Mouse (Mus musculus) cortical plate, adult 2 months (tissue): ENCODE measurements around the gene Irf4. TPM values are rescaled to one million over a fixed set of nuclear protein-coding genes. Genes with fewer than 3 reads are reported as not detected.

Source experiments
- H3K27ac ChIP-seq: fragments of 200-500 bp; 2 replicates; pipeline ENCODE4 v1.5.1; 2012; ENCODE audit warnings: low read length, control low read depth, inconsistent platforms; ENCODE audit not compliant: insufficient read depth
- H3K4me1 ChIP-seq: fragments of 200-500 bp; 2 replicates; pipeline ENCODE4 v1.6.1; 2011; ENCODE audit warnings: low read length; ENCODE audit not compliant: control insufficient read depth, insufficient read depth
- H3K4me3 ChIP-seq: fragments of 200-500 bp; 2 replicates; pipeline ENCODE4 v1.5.1; 2011; ENCODE audit warnings: mild to moderate bottlenecking, low read length, control low read depth; ENCODE audit not compliant: insufficient read depth
- CTCF ChIP-seq: fragments of 200-500 bp; IDR thresholded peaks from 2 replicates; pipeline ENCODE4 v1.5.1; 2011; ENCODE audit warnings: mild to moderate bottlenecking, control low read depth, low read length; ENCODE audit not compliant: insufficient read depth; ENCODE audit errors: extremely low read depth
- POLR2A ChIP-seq: fragments of 200-500 bp; IDR thresholded peaks from 2 replicates; pipeline ENCODE4 v1.6.1; 2011; ENCODE audit warnings: mild to moderate bottlenecking, low read length, control low read depth; ENCODE audit not compliant: insufficient read depth; ENCODE audit errors: extremely low read depth
- polyA plus RNA-seq: library from polyadenylated mRNA; depleted of rRNA; stranded (reverse); fragments of >200 nt; gene quantifications from 2 replicates; pipeline ENCODE4 v1.2.3, GENCODE M21; 2012

Gene Irf4
- polyA plus RNA-seq, 1 experiment: 0.25 TPM

DNA sequence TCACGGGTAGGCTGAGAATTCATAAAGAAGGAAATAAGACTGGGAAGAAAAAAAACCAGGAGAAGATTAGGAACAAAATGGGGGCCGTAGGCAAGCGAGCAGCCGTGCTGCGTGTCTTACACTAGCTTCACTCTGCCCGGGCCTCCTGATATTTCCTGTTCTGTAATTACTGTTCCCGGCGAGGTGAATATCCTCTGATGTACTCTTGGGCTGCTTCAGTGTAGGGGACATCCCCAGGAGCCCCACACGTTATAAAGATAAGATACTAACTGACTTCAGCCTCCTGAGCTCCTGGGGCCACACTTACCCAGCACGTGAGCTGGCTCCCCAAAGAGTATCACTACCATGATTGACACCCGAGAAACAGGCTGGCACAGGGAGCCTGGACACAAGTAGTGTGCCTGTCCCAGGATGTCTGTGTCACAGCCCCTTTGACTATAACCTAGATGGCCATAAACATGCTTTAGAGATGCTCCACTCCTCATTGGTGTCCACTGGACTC lies 28.7 kb downstream of the Irf4 start:
- Histone ChIP-seq H3K4me3 (no peak overlapping the region), H3K27ac (no peak overlapping the region), H3K4me1 (no peaks in the 10 kb centered on the region)
- TF ChIP-seq POLR2A (no peak), CTCF (no peak)

DNA sequence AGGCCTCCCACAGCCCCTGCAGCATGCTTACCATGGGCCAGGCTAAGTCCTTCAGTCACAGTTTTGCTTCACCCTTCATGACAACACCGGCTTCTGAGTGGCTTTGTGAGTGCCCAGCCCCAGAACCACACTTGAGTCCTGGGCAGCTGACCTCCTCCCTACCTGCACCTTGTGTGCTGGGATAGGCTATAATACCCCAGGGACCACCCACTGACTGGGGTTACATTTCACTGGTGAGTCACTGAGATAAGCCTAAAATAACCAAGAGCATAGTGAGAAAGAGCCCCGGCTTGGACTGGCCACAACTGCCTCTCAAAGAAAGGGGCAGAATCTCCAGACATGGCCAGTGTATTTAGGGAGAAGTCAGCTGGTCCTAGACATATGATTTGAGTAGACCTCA lies 32.9 kb downstream of the Irf4 start:
- H3K27ac ChIP-seq: no peak overlapping the region
- TF ChIP-seq CTCF (no peak), POLR2A (no peak)
- no peak overlapping the region for H3K4me3 ChIP-seq
- peaks cover 2% of the 10 kb centered on the region; the same call in 1 of the 2 replicates for H3K4me1 ChIP-seq

DNA sequence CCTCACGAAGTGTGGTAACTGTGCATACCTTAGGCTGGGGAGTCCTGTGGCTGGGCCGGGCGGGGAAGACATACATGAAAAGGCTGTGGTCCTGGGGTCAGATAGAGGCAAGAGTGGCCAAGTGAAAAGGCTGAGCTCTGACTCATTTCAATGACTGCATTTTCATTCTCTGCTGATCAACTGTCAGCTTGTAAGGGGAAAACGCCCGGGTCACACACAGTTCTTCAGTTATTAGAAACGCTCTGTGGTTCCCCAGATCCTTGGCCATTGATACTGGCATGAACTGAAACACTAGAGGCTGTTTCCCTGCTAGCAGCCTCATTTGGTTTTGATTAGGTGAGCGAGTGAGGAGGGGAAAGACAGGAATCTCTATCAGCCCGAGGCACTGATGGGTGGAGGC lies 33.4 kb downstream of the Irf4 start:
- Histone ChIP-seq H3K4me1 (peaks cover 2% of the 10 kb centered on the region; the same call in 1 of the 2 replicates), H3K27ac (no peak overlapping the region), H3K4me3 (no peak overlapping the region)
- TF ChIP-seq CTCF: no peak
- no peak for TF ChIP-seq POLR2A

DNA sequence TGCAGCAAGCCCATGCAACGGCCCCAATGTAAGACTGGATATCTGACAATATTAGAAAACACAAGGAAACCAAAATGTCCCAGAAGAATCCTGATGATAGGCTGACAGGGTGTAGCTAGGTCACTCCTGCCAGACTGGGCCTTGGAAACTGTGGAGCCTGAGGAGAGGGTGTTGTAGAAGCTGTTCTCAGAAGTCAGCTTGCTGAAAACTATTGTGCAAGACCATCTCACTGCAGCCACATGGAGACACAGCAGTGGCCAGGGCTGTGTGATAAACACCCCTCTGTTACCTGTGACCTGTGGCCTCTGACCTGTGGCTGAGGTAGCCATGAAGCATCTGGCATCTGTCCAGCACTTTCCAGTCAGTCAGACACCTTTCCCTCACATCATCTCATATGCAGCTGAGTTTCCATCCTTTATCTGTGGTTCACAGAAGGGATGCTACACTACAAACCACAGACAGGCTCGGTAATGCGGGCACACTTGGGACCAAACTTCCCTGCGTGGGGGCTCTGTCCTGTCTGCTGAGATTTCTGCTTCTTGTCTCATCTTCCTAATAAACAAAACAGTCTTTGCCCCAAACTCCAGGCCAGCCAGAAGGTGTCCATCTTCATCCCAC lies 36.5 kb downstream of the Irf4 start:
- Histone ChIP-seq H3K4me3 (no peak overlapping the region), H3K27ac (no peak overlapping the region), H3K4me1 (peaks cover 2% of the 10 kb centered on the region; the same call in 1 of the 2 replicates)
- TF ChIP-seq POLR2A: no peak
- no peak for TF ChIP-seq CTCF

DNA sequence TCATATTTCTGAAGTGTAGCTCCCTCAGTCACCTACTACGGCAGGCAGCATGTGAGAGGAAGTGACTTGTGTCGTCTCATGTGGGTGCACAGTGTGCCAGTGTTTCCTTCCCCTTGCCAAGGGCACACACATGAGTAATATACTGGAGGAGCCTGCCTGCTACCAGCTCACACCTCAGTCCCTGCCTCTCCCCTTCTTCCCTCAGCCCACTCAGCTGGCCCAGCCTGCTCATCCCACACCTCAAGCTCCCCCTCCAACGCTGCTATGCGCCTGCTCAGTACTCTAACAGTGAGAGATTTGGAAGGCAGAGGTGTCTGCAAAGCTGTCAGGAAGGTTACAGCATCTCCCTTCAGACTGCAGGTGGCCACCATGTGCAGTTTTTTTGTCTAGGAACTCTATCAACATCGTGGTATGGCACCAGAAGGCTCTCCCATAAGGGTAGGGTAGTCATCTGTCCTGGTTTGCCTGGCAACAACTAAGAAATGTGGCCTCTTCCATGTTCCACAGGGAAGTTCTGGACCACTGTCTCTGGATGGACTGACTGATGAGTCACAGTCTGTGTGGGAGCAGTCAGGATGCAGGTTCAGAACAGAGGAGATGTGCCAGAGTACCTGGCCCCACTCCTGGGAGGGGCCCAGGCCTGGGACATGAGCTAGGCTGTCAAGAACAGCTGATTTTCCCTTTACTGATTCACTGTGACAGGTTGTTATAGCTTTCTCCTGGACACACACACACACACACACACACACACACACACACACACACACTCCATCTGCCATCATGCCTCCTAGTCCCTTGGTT lies 37.4 kb downstream of the Irf4 start:
- H3K4me1 ChIP-seq: peaks cover 2% of the 10 kb centered on the region; the same call in 1 of the 2 replicates
- no peak overlapping the region for H3K4me3 ChIP-seq
- peak overlapping the region; percentile 11; the same call in 1 of the 2 replicates for H3K27ac ChIP-seq
- TF ChIP-seq CTCF (no peak), POLR2A (no peak)

DNA sequence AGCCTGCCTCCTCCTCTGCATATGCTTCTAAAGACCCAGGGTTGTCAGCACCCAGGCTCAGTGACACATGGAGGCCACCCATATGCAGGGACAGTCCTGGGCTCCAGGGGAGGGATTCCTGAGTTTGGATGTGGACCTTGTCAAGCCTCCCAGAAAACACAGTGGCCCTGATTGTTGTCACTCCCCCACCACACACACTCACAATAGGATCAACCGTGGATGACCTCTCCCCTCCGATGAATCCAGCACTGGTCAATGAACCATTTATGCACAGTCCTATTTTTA lies 38.0 kb downstream of the Irf4 start:
- peaks cover 2% of the 10 kb centered on the region; the same call in 1 of the 2 replicates for H3K4me1 ChIP-seq
- no peak overlapping the region for H3K4me3 ChIP-seq
- peak overlapping the region; percentile 11; the same call in 1 of the 2 replicates for H3K27ac ChIP-seq
- TF ChIP-seq POLR2A (no peak), CTCF (no peak)

DNA sequence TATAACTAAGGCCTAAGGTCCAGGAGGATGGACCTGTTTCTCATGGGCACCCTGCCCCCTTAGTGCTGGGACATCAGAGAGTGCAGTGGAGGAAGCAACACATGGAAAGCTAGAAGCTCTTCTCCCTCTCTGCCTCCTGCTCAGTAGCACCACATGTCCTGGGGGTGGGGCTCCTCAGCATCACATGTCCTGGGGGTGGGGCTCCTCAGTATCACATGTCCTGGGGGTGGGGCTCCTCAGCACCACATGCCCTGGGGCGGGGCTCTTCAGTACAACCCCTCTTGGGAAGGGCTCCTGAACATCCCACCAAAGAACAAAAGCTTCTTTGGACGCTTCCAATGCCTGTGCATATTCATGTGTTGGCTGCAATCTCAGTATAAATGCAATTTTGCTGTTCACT lies 38.5 kb downstream of the Irf4 start:
- H3K4me3 ChIP-seq: no peak overlapping the region
- no peak overlapping the region for H3K27ac ChIP-seq
- no peak for TF ChIP-seq POLR2A
- TF ChIP-seq CTCF: no peak
- H3K4me1 ChIP-seq: peaks cover 2% of the 10 kb centered on the region; the same call in 1 of the 2 replicates

DNA sequence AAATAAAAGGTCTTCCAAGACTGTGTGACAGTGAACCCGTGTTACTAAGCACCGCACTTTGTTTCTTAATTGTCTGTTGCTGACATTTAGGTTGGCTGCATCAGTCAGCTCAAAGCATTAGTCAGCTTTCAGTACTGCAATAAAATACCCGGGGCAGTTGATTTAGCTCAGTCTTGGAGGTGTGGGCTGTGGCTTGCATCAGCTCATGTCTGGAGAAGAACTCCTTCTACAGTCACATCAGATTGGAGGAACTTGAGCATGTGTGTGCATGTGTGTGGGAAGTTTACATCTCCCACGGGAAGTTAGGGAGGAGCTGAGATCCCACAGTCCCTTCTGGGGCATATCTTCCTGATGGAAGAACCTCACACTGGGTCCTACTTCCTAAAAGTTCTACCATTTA lies 38.9 kb downstream of the Irf4 start:
- Histone ChIP-seq H3K4me3 (no peak overlapping the region), H3K4me1 (peaks cover 2% of the 10 kb centered on the region; the same call in 1 of the 2 replicates), H3K27ac (no peak overlapping the region)
- no peak for TF ChIP-seq POLR2A
- no peak for TF ChIP-seq CTCF

DNA sequence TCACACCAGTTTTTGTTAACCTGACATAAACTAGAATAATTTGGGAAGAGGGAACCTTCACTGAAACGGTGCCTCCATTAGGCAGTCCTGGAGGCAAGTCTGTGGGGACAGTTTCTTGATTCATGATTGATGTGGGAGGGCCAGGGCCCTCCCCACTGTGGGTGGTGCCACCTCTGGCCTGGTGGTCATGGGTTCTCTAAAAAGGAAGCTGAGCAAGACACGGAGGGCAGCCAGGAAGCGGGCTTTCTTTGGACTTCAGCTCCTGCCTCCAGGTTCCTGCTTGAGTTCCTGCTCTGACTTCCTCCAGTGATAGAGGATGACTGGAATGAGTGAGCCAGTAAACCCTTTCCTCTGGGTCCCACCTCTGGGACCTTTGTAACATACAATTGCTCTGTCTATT lies 39.4 kb downstream of the Irf4 start:
- Histone ChIP-seq H3K4me1 (peaks cover 2% of the 10 kb centered on the region; the same call in 1 of the 2 replicates), H3K27ac (no peak overlapping the region), H3K4me3 (no peak overlapping the region)
- TF ChIP-seq CTCF (no peak), POLR2A (no peak)

DNA sequence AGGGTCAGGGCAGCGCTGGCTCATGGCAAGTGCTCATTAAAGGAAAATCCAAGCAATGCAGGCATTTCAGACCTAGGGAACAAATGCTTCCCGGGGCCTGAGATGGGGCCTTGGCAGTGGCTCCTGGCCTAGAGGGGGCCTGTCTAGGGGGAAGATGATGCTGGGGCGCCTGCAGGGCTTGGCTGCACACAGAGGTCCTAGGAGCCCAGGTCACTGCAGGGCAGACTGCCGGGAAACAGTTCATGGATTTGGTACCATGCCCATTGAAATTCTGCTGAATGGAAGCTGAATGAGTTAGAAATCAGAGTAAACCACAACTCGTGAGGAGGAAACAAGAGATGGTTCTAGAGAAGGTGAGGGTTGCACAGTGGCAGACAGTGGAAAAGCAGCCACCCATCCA lies 41.0 kb downstream of the Irf4 start:
- Histone ChIP-seq H3K27ac (no peak overlapping the region), H3K4me1 (peaks cover 2% of the 10 kb centered on the region; the same call in 1 of the 2 replicates), H3K4me3 (no peak overlapping the region)
- TF ChIP-seq CTCF: no peak
- TF ChIP-seq POLR2A: no peak
